Mouse (Mus musculus): ENCODE measurements around the gene Nol3. TPM values are rescaled to one million over a fixed set of nuclear protein-coding genes. Genes with fewer than 3 reads are reported as not detected.
A peak's percentile ranks its signal among the peaks of the same experiment; 100 is the strongest.
"Not testable (repeated sequence)": the region's sequence is repeated elsewhere in the genome, so short reads cannot be mapped to it uniquely, and the experiment has no call there.

Gene Nol3
- 0.10 and 0.14 TPM in 2 replicates for polyA plus RNA-seq (2015; fragmentation: Nextera tagmentation; extraction: Ambion mirVana)

DNA sequence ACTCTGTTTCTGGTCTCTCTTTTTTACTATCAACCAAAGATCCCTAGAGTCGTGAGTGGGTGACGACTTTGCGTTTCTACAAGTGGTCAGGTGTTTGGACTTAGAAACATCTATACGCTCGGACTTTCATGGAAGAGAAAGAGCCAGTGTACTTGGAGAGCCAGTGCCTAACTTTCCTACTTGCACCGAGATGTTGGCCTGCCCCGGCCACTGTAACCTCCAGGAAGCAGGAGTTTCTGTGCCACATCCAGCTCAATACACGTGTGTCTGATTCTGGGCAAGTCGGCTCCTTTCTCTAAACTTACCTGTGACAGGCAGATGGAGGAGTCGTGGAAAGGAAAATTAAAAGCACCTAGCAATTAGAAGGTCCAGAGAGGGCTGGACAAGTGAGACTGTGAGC is at the start of gene Nol3:
TSS of gene Nol3 (plus strand) at position 301 of the 400 bp plus-strand sequence.
- peak within 1 kb of the TSS; percentile 47; the same call in 1 of the 2 replicates for H3K9ac ChIP-seq

DNA sequence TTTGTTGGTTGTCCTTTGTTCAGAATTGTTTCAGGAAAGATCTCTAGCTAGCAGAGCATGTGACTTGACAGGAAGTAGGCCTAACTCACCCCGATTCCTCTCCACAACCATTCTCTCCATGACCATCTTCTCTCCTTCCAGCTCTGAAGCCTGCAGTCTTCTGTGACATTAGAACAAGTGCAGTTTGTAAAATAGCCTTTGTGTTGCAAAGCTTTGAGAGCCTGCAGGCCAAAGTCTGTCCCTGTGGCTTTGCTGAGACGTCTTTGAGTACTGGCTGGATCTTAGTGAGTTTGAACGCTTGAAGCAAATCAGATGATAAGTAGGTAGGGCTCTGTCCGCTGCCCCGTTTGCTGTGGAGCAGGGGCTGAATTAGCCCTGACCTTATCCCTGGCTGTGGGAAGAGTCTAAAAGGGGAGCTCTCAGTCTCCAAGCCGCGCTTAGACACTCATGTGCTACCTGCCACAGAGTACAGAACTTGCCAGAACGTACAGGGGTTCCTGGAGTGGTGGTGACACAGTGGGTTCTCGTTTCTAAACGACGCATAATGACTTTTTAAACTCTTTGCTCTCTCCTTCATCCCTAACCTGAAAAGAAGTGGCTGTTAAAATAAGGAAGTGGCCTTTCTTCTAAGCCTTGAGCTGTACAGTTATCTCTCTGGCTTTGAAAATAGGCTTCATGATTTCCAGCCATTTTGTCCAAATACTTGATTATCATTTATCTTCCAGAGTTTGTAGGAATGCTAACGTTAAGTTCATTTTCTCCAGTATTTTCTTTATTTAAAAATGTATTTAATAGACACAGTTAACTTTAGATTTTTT is 44.2 kb upstream of the Nol3 start:
- Histone ChIP-seq H3K27me3 (no peaks in the 10 kb centered on the region), H3K9me3 (replicated peaks) (no peaks in the 10 kb centered on the region), H3K4me3 (replicated peaks) (no peak overlapping the region), H3K27ac (no peak overlapping the region), H3K4me1 (replicated peaks) (peaks cover 46% of the 10 kb centered on the region), H3K36me3 (peaks cover 28% of the 10 kb centered on the region), H3K4me2 (no peak overlapping the region), H3K9ac (no peak overlapping the region)
- DNase-seq: no peak
- ATAC-seq (ENCODE audit: low read depth): no peak
- WGBS (ENCODE audit: insufficient replicate concordance): 71% methylated on average over 12 of the region's 12 CpGs

More for the DNA sequence above, at the start of gene Nol3:
- Histone ChIP-seq H3K4me3 (replicated peaks) (peak within 1 kb of the TSS; percentile 35), H3K36me3 (no peaks in the 10 kb centered on the region), H3K27ac (no peak within 1 kb of the TSS), H3K4me1 (replicated peaks) (peaks cover 28% of the 10 kb centered on the region), H3K27me3 (peaks cover 99% of the 10 kb centered on the region), H3K9me3 (replicated peaks) (no peaks in the 10 kb centered on the region), H3K4me2 (peak within 1 kb of the TSS; percentile 59)
- 11% methylated on average over 10 of the region's 10 CpGs for WGBS (ENCODE audit: insufficient replicate concordance)
- ATAC-seq (ENCODE audit: low read depth) (no peak), DNase-seq (no peak)

DNA sequence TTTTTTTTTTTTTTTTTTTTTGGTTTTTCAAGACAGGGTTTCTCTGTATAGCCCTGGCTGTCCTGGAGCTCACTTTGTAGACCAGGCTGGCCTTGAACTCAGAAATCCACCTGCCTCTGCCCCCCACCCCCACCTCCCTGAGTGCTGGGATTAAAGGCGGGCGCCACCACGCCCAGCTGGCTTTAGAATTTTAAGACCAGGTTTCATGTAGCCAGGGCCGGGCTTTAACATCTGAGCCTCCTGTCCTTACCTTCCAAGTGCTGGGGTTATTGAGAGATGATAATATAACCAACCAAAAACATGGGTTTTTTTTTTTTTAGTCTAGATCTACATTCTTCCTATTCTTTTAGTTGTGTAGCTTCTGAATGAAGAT is 43.6 kb upstream of the Nol3 start:
- H3K4me3 ChIP-seq (replicated peaks); H3K9me3 ChIP-seq (replicated peaks); ATAC-seq (ENCODE audit: low read depth); DNase-seq; H3K4me2 ChIP-seq; H3K27ac ChIP-seq; H3K27me3 ChIP-seq; H3K9ac ChIP-seq: not testable (repeated sequence)
- WGBS (ENCODE audit: insufficient replicate concordance): 71% methylated on average over 4 of the region's 4 CpGs
- Histone ChIP-seq H3K36me3 (peaks cover 28% of the 10 kb centered on the region), H3K4me1 (replicated peaks) (peaks cover 41% of the 10 kb centered on the region)

DNA sequence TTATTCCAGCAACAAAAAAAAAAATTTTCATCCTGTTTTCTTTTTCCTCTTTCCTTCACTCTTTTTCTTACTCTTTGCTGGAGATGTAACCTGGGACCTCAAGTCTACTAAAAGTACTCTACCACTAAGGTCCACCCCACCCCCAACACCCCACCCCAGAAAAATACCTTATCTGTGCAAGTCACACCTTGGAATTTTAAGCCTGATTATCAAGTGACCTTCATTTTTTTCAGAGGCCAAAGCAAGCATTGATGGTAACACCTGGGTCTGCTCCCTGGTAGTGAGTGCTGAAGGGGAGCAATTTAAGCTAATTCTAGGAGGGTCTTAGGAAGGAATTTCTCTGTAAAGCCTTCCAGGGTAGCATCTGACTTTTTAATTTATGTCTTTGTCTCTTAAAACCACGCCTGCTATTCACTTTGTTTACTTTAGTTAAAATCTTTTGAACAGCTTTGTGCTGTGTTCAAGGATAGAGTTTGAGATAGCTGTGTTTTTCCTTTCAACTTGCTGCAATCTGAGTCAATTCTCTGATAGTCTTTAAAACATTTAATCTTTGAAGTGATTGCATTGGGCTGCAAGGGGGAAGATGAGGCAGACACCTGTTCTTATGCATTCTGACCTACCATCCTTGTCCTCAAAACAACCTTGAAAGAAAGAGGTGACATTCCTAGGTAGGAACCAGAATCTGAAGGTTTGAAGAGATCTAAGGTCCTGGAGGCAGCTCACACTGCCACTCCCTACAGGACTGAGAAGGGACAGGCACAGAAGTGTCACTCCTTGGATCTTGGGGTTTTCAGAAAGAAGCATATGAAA is 42.6 kb upstream of the Nol3 start:
- no peaks in the 10 kb centered on the region for H3K27me3 ChIP-seq
- H3K9me3 ChIP-seq (replicated peaks): no peaks in the 10 kb centered on the region
- peak overlapping the region; percentile 1; the same call in 1 of the 2 replicates for H3K27ac ChIP-seq
- ATAC-seq (ENCODE audit: low read depth) (peak; percentile 68), DNase-seq (no peak)
- peak overlapping the region; percentile 42 for H3K4me2 ChIP-seq
- 54% methylated on average over 1 of the region's 1 CpGs for WGBS (ENCODE audit: insufficient replicate concordance)
- H3K9ac ChIP-seq: peak overlapping the region; percentile 27; the same call in 1 of the 2 replicates
- peaks cover 28% of the 10 kb centered on the region for H3K36me3 ChIP-seq
- H3K4me1 ChIP-seq (replicated peaks): peaks cover 36% of the 10 kb centered on the region
- no peak overlapping the region for H3K4me3 ChIP-seq (replicated peaks)

DNA sequence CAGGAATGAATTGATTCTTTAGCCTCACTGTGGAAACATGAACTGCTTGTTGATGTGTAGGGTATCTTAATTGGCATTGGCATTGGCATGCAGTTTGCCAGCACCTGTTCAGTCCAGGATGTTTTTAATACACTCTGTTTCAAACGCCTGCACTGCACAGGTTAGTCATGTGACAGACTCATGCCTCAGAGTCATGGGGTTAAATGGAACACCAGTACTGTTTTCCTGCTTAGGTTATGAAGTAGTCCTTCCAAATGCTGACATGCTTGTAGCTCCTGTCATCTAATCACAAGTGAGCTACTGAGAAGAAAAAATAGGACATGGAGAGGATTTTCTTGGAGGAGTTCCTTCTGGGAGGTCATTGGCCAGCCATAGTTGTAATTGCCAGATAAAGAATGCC is 40.7 kb upstream of the Nol3 start:
- Histone ChIP-seq H3K9ac (no peak overlapping the region), H3K27ac (no peak overlapping the region), H3K9me3 (replicated peaks) (no peaks in the 10 kb centered on the region), H3K36me3 (peaks cover 47% of the 10 kb centered on the region), H3K4me1 (replicated peaks) (peaks cover 33% of the 10 kb centered on the region), H3K4me3 (replicated peaks) (no peak overlapping the region), H3K4me2 (no peak overlapping the region), H3K27me3 (no peaks in the 10 kb centered on the region)
- WGBS (ENCODE audit: insufficient replicate concordance): 76% methylated on average over 1 of the region's 1 CpGs
- ATAC-seq (ENCODE audit: low read depth) (no peak), DNase-seq (no peak)

DNA sequence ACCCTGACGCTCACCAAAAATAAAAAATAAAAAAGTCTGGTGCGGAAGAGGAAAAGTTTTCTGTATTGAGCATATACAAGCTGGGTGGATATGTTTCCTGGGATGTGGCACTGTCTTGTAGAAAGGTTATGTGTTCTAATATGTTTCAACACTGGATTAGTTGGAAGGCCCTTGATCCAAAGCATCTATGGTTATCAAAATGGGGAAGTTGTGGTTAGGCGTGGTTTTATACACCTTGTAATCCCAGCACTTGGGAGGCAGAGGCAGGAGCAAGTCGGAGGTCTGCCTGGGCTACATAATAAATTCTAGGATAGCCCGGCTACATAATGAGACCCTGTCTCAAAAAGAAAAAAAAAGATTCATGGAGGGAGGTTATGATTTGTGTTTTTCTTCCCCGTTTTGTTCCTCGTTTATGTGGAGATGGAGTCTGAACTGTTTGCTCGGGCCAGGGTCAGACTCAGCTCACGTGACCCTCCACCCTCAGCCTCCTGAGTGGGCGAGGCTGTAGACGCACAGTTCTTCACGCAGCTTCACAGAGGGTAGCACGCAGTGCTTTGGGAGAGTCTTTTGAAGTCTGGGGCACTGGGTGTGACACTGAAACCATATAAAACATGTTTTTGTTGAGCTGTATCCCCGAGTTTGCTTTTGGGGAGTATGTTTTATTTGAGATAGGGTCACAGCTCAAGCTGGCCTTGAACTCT is 38.3 kb upstream of the Nol3 start:
- Histone ChIP-seq H3K27ac (no peak overlapping the region), H3K36me3 (peaks cover 62% of the 10 kb centered on the region)
- 74% methylated on average over 14 of the region's 14 CpGs for WGBS (ENCODE audit: insufficient replicate concordance)

DNA sequence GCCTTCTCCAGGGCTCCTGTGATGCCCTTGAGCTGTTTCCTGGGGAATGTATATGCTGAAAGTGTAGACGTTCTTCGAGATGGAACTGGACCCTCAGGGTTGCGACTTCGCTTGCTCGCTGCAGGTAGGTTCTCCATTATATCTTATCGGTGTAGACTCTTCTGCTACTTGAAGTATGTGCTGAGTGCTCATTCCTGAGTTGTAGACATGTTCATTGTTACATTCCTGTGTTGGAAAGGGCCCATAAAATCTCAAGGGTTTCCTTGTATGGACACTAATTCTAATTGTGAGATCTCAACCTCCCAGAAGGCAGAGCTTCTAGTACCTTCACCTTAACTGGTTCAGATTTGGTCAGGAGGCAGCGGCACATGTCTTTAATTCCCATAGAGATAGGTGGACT is 34.9 kb upstream of the Nol3 start:
- Histone ChIP-seq H3K4me1 (replicated peaks) (peaks cover 3% of the 10 kb centered on the region; the same call in 1 of the 2 replicates), H3K9me3 (replicated peaks) (no peaks in the 10 kb centered on the region), H3K27ac (no peak overlapping the region), H3K4me2 (no peak overlapping the region), H3K36me3 (peaks cover 59% of the 10 kb centered on the region), H3K9ac (no peak overlapping the region), H3K27me3 (no peaks in the 10 kb centered on the region), H3K4me3 (replicated peaks) (no peak overlapping the region)
- DNase-seq (no peak), ATAC-seq (ENCODE audit: low read depth) (no peak)
- 94% methylated on average over 7 of the region's 7 CpGs for WGBS (ENCODE audit: insufficient replicate concordance)

More for the DNA sequence above, 38.3 kb upstream of the Nol3 start:
- Histone ChIP-seq H3K9me3 (replicated peaks) (no peaks in the 10 kb centered on the region), H3K27me3 (no peaks in the 10 kb centered on the region), H3K4me3 (replicated peaks) (no peak overlapping the region), H3K9ac (no peak overlapping the region), H3K4me1 (replicated peaks) (peaks cover 18% of the 10 kb centered on the region), H3K4me2 (no peak overlapping the region)
- no peak for ATAC-seq (ENCODE audit: low read depth)
- DNase-seq: no peak

DNA sequence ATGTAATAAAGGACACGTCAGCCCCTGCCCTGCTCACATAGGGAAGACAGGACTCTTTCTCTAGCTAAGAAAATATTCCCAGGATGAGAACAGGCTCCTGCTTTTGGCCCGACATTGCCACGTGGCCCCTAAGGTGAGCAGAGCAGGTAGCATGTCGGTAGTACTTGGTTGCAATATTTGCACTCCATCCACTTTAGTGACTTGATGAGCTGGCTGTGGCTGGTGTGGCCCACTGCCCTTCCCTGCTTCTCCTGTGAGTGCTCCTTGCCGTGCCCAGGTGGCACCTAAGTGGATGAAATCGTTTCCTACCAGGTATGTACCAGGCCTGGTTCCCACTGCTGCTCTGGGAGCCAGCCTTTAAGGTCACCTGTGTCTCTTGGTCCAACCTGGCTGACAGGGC is 24.0 kb upstream of the Nol3 start:
- Histone ChIP-seq H3K9ac (no peak overlapping the region), H3K9me3 (replicated peaks) (no peaks in the 10 kb centered on the region), H3K4me2 (no peak overlapping the region), H3K4me1 (replicated peaks) (peaks cover 37% of the 10 kb centered on the region), H3K36me3 (peaks cover 67% of the 10 kb centered on the region), H3K27me3 (peaks cover 15% of the 10 kb centered on the region; the same call in 1 of the 2 replicates), H3K27ac (no peak overlapping the region), H3K4me3 (replicated peaks) (no peak overlapping the region)
- DNase-seq (no peak), ATAC-seq (ENCODE audit: low read depth) (no peak)
- WGBS (ENCODE audit: insufficient replicate concordance): 85% methylated on average over 6 of the region's 6 CpGs

DNA sequence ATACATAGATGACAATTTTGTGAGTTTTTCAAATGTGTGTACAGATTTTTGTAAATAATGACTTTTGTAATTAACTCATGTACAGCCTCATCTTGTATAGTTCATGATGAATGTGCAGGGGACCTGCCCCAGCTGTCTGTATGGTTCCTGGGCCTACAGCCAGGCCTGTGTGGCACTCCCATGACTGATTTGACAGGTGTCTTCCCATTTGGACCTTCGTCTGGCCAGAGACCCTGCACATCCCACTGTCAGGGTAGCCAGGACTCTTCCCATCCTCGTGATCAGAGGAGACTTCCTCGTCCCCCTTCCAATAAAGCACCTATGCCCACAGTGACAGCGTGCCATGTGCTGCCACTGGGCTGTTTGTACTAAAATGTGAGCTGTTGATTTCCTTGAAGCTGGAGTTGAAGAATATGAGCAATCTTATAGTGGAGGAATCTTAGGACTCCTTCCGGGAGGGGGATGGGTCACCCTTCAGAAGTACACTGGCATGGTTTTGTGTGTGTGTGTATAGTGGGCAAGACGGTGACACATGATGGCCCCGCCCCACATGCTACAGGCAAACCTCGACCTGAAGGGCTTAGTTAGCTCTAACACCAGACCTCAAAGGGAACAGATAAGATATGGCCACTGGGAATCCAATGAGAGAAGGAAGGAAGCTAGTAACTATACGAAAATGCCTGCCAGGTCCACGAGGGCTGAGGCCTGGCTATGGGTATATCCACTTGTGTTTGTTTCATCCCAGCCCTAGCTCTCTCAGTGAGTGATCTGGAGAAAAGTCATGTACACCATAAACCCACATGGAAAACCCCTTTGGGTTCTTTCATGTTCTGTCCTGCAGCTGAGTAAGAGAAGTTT is 23.0 kb upstream of the Nol3 start:
- Histone ChIP-seq H3K27ac (no peak overlapping the region), H3K4me3 (replicated peaks) (no peak overlapping the region), H3K9ac (no peak overlapping the region), H3K4me2 (no peak overlapping the region), H3K9me3 (replicated peaks) (no peaks in the 10 kb centered on the region), H3K27me3 (peaks cover 21% of the 10 kb centered on the region), H3K36me3 (peaks cover 58% of the 10 kb centered on the region), H3K4me1 (replicated peaks) (peaks cover 37% of the 10 kb centered on the region)
- DNase-seq: no peak
- 53% methylated on average over 10 of the region's 10 CpGs for WGBS (ENCODE audit: insufficient replicate concordance)
- ATAC-seq (ENCODE audit: low read depth): no peak

DNA sequence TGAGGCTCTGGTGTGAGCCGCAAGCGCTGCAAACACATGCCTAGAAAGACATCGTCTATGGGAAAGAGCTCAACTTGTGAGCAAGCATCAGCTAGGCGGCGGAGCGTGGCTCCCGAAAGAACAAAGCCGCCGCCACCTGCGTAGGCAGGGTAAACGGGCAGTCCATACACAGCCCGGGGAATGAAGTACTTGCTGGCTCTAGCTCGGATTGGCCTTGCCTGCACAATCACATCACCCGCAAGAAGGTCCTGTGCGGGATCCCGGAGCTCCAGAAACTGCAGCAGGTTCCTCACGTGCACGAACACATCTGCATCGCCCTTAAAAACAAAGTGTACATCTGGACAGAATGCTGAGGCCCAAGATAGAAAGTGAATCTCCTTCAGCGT is 22.2 kb upstream of the Nol3 start:
- Histone ChIP-seq H3K9ac (peak overlapping the region; percentile 80; the same call in 1 of the 2 replicates), H3K4me3 (replicated peaks) (peak overlapping the region; percentile 74), H3K9me3 (replicated peaks) (no peaks in the 10 kb centered on the region), H3K4me2 (peak overlapping the region; percentile 99), H3K27ac (no peak overlapping the region), H3K27me3 (peaks cover 29% of the 10 kb centered on the region), H3K36me3 (peaks cover 50% of the 10 kb centered on the region), H3K4me1 (replicated peaks) (peaks cover 41% of the 10 kb centered on the region)
- 56% methylated on average over 20 of the region's 20 CpGs for WGBS (ENCODE audit: insufficient replicate concordance)
- DNase-seq (no peak), ATAC-seq (ENCODE audit: low read depth) (no peak)

Data from liver, embryonic 13.5 days (tissue).